Comparison of ENCODE assay signal across 19 mouse cellular contexts in genomic region chr8:110870501-110870900, GRCm38 (mm10). TPM values are rescaled to one million over a fixed set of nuclear protein-coding genes. Genes with fewer than 3 reads are reported as not detected.
DNase-seq lines count a peak whose midpoint lies in the region; ATAC-seq and TF ChIP-seq lines count a peak whose summit lies in the region.
"Had no signal": no experiment of that assay in that cellular context is flagged by ENCODE, and none has a peak within 500 bp of the region (broad histone marks: within the 10 kb centered on the region; RNA-seq: fewer than 3 reads in every experiment).

No protein-coding gene starts in this region.

- DNase-seq in gastrocnemius, adult 2 months: peak; percentile 43
- no peak for DNase-seq in gastrocnemius, postnatal 10 days
- peak; percentile 50 for DNase-seq in ZHBTc4 (ENCODE audit: low read depth, low spot score)
- DNase-seq in skeletal muscle tissue, adult 2 months (ENCODE audit: low read depth, low spot score): peak; percentile 45
- no peak for DNase-seq in hindbrain, postnatal 0 days (ENCODE audit: low spot score)
- DNase-seq: adrenal gland, adult 8-10 months; adrenal gland, postnatal 14 days; adrenal gland, postnatal 36 days; cerebellum, adult 11-12 months; cerebellum, adult 2 months; cerebellum, adult 9-10 months; cerebellum, postnatal 10 days; cerebellum, postnatal 25 days; forebrain, postnatal 0 days had no signal

- peak overlapping the region; percentile 72 for H3K27ac ChIP-seq in gastrocnemius, adult 2 months
- no peak overlapping the region for H3K27ac ChIP-seq in hindbrain, postnatal 0 days
- H3K27ac ChIP-seq: embryonic facial prominence, embryonic 10.5 days; embryonic facial prominence, embryonic 12.5 days; forebrain, embryonic 13.5 days; forebrain, embryonic 15.5 days had no signal

- H3K36me3 ChIP-seq in hindbrain, postnatal 0 days (ENCODE audit: insufficient read depth, low read length): peaks cover 78% of the 10 kb centered on the region

- H3K4me2 ChIP-seq in hindbrain, postnatal 0 days (ENCODE audit: low read depth, low read length): no peak overlapping the region
- H3K4me2 ChIP-seq: embryonic facial prominence, embryonic 12.5 days; forebrain, embryonic 13.5 days; forebrain, embryonic 15.5 days had no signal

- ATAC-seq in hindbrain, postnatal 0 days: no peak
- ATAC-seq: activated CD4-positive, CD25-positive, alpha-beta regulatory T cell, adult 4 months; forebrain, embryonic 13.5 days; forebrain, embryonic 15.5 days; forebrain, postnatal 0 days had no signal

- no peak for TF ChIP-seq CTCF in gastrocnemius, adult 2 months (IDR thresholded peaks at IDR 0.05)
- TF ChIP-seq CTCF in hindbrain, postnatal 0 days (IDR thresholded peaks at IDR 0.05; ENCODE audit: low read depth): no peak

- no peaks in the 10 kb centered on the region for H3K27me3 ChIP-seq in hindbrain, postnatal 0 days (ENCODE audit: insufficient read depth, low read length)
- H3K27me3 ChIP-seq: embryonic facial prominence, embryonic 12.5 days; forebrain, embryonic 13.5 days; forebrain, embryonic 15.5 days had no signal

- no peak overlapping the region for H3K4me3 ChIP-seq in gastrocnemius, adult 2 months
- H3K4me3 ChIP-seq in hindbrain, postnatal 0 days (ENCODE audit: low read length): no peak overlapping the region
- H3K4me3 ChIP-seq: embryonic facial prominence, embryonic 10.5 days; embryonic facial prominence, embryonic 12.5 days; forebrain, embryonic 13.5 days; forebrain, embryonic 15.5 days had no signal

- H3K9me3 ChIP-seq in hindbrain, postnatal 0 days (ENCODE audit: low read length): no peaks in the 10 kb centered on the region
- H3K9me3 ChIP-seq: embryonic facial prominence, embryonic 10.5 days; embryonic facial prominence, embryonic 12.5 days; forebrain, embryonic 13.5 days; forebrain, embryonic 15.5 days had no signal

- H3K4me1 ChIP-seq in hindbrain, postnatal 0 days (ENCODE audit: insufficient read depth, low read length): no peaks in the 10 kb centered on the region
- H3K4me1 ChIP-seq: embryonic facial prominence, embryonic 10.5 days; embryonic facial prominence, embryonic 12.5 days; forebrain, embryonic 13.5 days; forebrain, embryonic 15.5 days had no signal

- no peak overlapping the region for H3K9ac ChIP-seq in hindbrain, postnatal 0 days (replicated peaks; ENCODE audit: low read length)
- H3K9ac ChIP-seq: embryonic facial prominence, embryonic 12.5 days; forebrain, embryonic 13.5 days; forebrain, embryonic 15.5 days; forebrain, postnatal 0 days had no signal

- WGBS in hindbrain, postnatal 0 days: 96% methylated on average over 2 of the region's 2 CpGs

- intact Hi-C loops in gastrocnemius, adult 2 months (cut with DNase I): no loop called here

RNA-seq across cellular contexts. Expression of gene Sf3b3, which starts 23.9 kb away (rescaled TPM):
- 10 to 100 TPM; 16.9 to 19.7 TPM for total RNA-seq in gastrocnemius, adult 2 months (2021)
- total RNA-seq in gastrocnemius, postnatal 10 days (2021): 10 to 100 TPM; 35.7 to 44.8 TPM
- total RNA-seq in hindbrain, postnatal 0 days (2014; rRNA removed): 82.5 and 83.1 TPM in 2 replicates
- polyA plus RNA-seq in hindbrain, postnatal 0 days (2015; fragmentation: Nextera tagmentation; extraction: Ambion mirVana): 60.6 and 64.6 TPM in 2 replicates

RNA-seq across cellular contexts. Expression of gene Cog4, which starts 24.1 kb away (rescaled TPM):
- 10 to 100 TPM; 60.3 to 64.2 TPM for total RNA-seq in gastrocnemius, adult 2 months (2021)
- total RNA-seq in gastrocnemius, postnatal 10 days (2021): 10 to 100 TPM; 40.3 to 41.1 TPM
- total RNA-seq in hindbrain, postnatal 0 days (2014; rRNA removed): 39.5 and 51.9 TPM in 2 replicates
- polyA plus RNA-seq in hindbrain, postnatal 0 days (2015; fragmentation: Nextera tagmentation; extraction: Ambion mirVana): 51.4 and 51.6 TPM in 2 replicates

RNA-seq across cellular contexts. Expression of gene Fuk, which starts 31.8 kb away (rescaled TPM):
- total RNA-seq in gastrocnemius, adult 2 months (2021): 1 to 10 TPM; 4.4 TPM
- total RNA-seq in gastrocnemius, postnatal 10 days (2021): 1 to 10 TPM; 4.1 to 5.0 TPM
- 11.0 and 17.9 TPM in 2 replicates for total RNA-seq in hindbrain, postnatal 0 days (2014; rRNA removed)
- polyA plus RNA-seq in hindbrain, postnatal 0 days (2015; fragmentation: Nextera tagmentation; extraction: Ambion mirVana): 5.3 and 5.8 TPM in 2 replicates

RNA-seq across cellular contexts. Expression of gene St3gal2, which starts 49.2 kb away (rescaled TPM):
- total RNA-seq in gastrocnemius, adult 2 months (2021): 10 to 100 TPM; 46.4 to 51.0 TPM
- total RNA-seq in gastrocnemius, postnatal 10 days (2021): 10 to 100 TPM; 36.1 to 43.2 TPM
- 32.2 and 39.6 TPM in 2 replicates for total RNA-seq in hindbrain, postnatal 0 days (2014; rRNA removed)
- 19.9 and 20.2 TPM in 2 replicates for polyA plus RNA-seq in hindbrain, postnatal 0 days (2015; fragmentation: Nextera tagmentation; extraction: Ambion mirVana)

Comparison
In these comparisons a context has a peak if more than half of its experiments do, and no peak if none do; other contexts are left out.
1. DNase-seq: peak in gastrocnemius, adult 2 months (single experiment), ZHBTc4 (single experiment) and skeletal muscle tissue, adult 2 months (single experiment); none in gastrocnemius, postnatal 10 days (single experiment) and hindbrain, postnatal 0 days (single experiment).